Mouse (Mus musculus): ENCODE data around the gene Jph2. TPM values are rescaled to one million over a fixed set of nuclear protein-coding genes. Genes with fewer than 3 reads are reported as not detected.

Gene Jph2
- polyA plus RNA-seq, 1 experiment from 2014 or later: 0.42 TPM

DNA sequence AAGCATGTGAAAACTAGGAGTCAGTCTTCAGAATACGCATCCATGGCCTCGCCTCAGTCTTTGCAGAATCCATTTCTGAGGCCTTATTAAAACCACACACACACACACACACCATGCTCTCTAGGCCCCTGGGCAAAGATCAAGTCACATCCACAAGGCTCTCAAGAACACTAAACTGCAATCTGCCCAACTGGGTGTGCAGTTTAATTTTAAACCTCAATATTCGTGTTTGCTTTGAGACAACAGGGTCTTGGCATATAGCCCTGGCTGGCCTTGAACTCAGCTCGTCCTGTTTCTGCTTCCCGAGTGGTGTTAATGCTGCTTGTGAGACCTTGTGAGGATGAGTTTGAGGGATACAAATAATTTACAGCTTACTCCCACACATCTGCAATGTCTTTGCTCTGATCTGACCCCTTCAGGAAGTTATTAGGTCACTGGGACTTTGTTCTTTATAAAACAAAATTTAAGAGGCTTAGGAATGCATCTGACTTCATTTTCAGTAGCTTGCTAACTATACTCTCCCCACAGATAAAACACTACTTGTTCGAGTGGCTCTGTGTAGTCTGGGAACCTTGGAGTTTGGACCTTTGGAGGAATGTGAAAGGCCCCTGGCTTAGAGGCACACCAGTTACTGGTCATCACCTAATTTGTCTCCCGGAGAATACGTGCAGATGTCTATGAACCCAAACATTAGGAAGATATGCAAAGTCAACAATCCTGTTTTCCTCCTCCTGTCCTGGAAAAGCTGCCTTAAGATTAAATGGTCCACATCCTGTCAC lies 6.4 kb upstream of the Jph2 start:
- Histone ChIP-seq H3K27me3 (ENCODE audit: control insufficient read depth, insufficient read depth, low read length) (no peaks in the 10 kb centered on the region), H3K9ac (replicated peaks; ENCODE audit: low read length) (no peak overlapping the region), H3K4me1 (ENCODE audit: control insufficient read depth, insufficient read depth, low read length) (no peaks in the 10 kb centered on the region), H3K4me3 (ENCODE audit: low read depth, low read length) (no peak overlapping the region), H3K27ac (replicated peaks; ENCODE audit: low read depth, low read length) (no peak overlapping the region), H3K9me3 (replicated peaks; ENCODE audit: control insufficient read depth, low read length) (no peaks in the 10 kb centered on the region), H3K4me2 (ENCODE audit: low read depth, low read length) (no peak overlapping the region), H3K36me3 (replicated peaks; ENCODE audit: control insufficient read depth, insufficient read depth, low read depth, low read length) (no peaks in the 10 kb centered on the region; the same call in 1 of the 2 replicates)
- WGBS: 87% methylated on average over 8 of the region's 8 CpGs
- DNase-seq (ENCODE audit: low spot score): no peak
- no peak for ATAC-seq (replicated peaks; ENCODE audit: insufficient number of reproducible peaks, low FRiP score, low TSS enrichment, low read depth)

DNA sequence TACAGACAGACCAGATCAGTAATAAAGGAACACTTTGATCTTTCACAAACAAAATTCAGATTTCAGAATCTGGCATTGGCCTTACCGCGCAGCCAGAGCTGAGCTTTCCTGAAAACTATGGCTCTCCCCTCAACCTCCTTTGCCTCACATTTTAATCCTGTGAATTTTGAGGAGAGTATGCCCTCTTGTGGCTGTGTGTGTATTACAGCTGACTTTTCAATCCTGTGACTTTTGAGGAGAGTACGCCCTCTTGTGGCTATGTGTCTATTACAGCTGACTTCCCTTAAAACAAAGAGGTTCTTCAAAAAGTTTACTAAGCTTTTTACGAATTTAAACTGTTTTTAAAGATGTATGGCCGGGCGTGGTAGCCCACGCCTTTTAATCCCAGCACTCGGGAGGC lies 3.4 kb upstream of the Jph2 start:
- Histone ChIP-seq H3K27ac (replicated peaks; ENCODE audit: low read depth, low read length) (no peak overlapping the region), H3K27me3 (ENCODE audit: control insufficient read depth, insufficient read depth, low read length) (no peaks in the 10 kb centered on the region), H3K36me3 (replicated peaks; ENCODE audit: control insufficient read depth, insufficient read depth, low read depth, low read length) (no peaks in the 10 kb centered on the region), H3K9ac (replicated peaks; ENCODE audit: low read length) (no peak overlapping the region), H3K4me2 (ENCODE audit: low read depth, low read length) (no peak overlapping the region), H3K4me1 (ENCODE audit: control insufficient read depth, insufficient read depth, low read length) (peaks cover 2% of the 10 kb centered on the region; the same call in 1 of the 2 replicates), H3K9me3 (replicated peaks; ENCODE audit: control insufficient read depth, low read length) (no peaks in the 10 kb centered on the region), H3K4me3 (ENCODE audit: low read depth, low read length) (no peak overlapping the region)
- peak; percentile 94 for DNase-seq (ENCODE audit: low spot score)
- 13% methylated on average over 8 of the region's 8 CpGs for WGBS
- ATAC-seq (replicated peaks; ENCODE audit: insufficient number of reproducible peaks, low FRiP score, low TSS enrichment, low read depth): no peak

DNA sequence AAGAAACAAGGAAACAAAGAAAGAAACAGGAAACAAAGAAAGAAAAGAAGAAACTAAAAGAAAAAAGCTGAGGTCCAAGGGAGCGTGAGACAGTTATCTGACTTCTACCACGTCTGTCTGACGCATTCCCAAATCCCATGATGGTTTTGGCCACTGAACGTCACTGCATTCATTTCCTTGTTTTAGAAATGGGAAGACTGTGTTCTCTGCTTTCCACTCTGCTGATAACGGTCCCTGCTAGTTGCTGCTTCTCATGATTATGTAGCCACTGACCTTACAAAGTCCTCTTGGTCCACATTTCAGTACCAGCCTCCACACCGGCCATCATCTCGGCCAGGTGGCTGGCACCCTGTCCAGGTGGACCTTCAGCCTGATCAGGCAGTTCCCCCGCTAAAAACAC lies 1.4 kb upstream of the Jph2 start:
- ATAC-seq (replicated peaks; ENCODE audit: insufficient number of reproducible peaks, low FRiP score, low TSS enrichment, low read depth) (no peak), DNase-seq (ENCODE audit: low spot score) (no peak)
- no peak overlapping the region for H3K27ac ChIP-seq (replicated peaks; ENCODE audit: low read depth, low read length)
- H3K9me3 ChIP-seq (replicated peaks; ENCODE audit: control insufficient read depth, low read length): no peaks in the 10 kb centered on the region
- no peak overlapping the region for H3K9ac ChIP-seq (replicated peaks; ENCODE audit: low read length)
- H3K27me3 ChIP-seq (ENCODE audit: control insufficient read depth, insufficient read depth, low read length): no peaks in the 10 kb centered on the region
- no peak overlapping the region for H3K4me3 ChIP-seq (ENCODE audit: low read depth, low read length)
- peaks cover 2% of the 10 kb centered on the region; the same call in 1 of the 2 replicates for H3K4me1 ChIP-seq (ENCODE audit: control insufficient read depth, insufficient read depth, low read length)
- H3K36me3 ChIP-seq (replicated peaks; ENCODE audit: control insufficient read depth, insufficient read depth, low read depth, low read length): no peaks in the 10 kb centered on the region
- 77% methylated on average over 8 of the region's 8 CpGs for WGBS
- H3K4me2 ChIP-seq (ENCODE audit: low read depth, low read length): no peak overlapping the region

DNA sequence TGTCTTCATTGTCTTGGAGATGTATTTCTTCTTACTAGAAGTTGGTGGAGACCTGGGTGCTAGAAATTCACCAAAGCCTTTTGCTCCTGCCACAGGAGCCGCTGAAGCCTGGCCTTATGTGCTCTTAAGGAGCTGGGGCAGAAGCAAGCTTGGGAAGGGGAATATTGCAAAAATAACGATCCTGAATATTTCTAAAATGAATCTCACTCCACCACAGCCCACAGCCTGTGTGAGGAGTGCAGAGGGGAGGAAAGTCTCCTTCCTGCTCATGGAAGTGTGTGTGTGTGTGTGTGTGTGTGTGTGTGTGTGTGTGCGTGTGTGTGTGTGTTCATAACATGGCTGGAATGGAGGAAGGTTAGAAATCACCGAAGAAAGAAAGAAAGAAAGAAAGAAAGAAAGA lies 977 bp upstream of the Jph2 start:
- WGBS: 89% methylated on average over 4 of the region's 4 CpGs
- no peak for DNase-seq (ENCODE audit: low spot score)
- Histone ChIP-seq H3K9ac (replicated peaks; ENCODE audit: low read length) (no peak overlapping the region), H3K27ac (replicated peaks; ENCODE audit: low read depth, low read length) (no peak overlapping the region), H3K4me3 (ENCODE audit: low read depth, low read length) (no peak overlapping the region), H3K4me1 (ENCODE audit: control insufficient read depth, insufficient read depth, low read length) (peaks cover 2% of the 10 kb centered on the region; the same call in 1 of the 2 replicates), H3K4me2 (ENCODE audit: low read depth, low read length) (no peak overlapping the region), H3K36me3 (replicated peaks; ENCODE audit: control insufficient read depth, insufficient read depth, low read depth, low read length) (no peaks in the 10 kb centered on the region), H3K9me3 (replicated peaks; ENCODE audit: control insufficient read depth, low read length) (no peaks in the 10 kb centered on the region), H3K27me3 (ENCODE audit: control insufficient read depth, insufficient read depth, low read length) (no peaks in the 10 kb centered on the region)
- ATAC-seq (replicated peaks; ENCODE audit: insufficient number of reproducible peaks, low FRiP score, low TSS enrichment, low read depth): no peak

DNA sequence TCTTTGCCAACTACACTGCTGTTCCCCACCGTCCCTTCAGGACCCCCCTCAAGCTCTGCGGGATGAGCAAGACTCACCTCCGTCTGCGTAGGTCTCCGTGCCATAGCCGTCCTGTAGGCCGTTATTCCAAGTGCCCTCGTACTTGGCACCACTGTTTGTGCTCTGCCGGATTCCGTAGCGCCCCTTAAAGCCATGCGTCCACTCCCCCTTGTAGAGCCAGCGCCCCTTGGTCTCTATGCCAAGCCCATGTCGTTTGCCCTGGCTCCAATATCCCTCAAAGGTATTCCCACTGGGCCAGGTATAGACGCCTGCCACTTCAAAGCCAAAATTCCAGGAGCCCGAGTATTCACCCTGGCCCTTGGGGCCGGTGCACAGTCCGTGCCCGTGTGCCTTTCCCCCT lies 722 bp downstream of the Jph2 start:
- H3K4me2 ChIP-seq (ENCODE audit: low read depth, low read length): peak overlapping the region; percentile 40; the same call in 1 of the 2 replicates
- ATAC-seq (replicated peaks; ENCODE audit: insufficient number of reproducible peaks, low FRiP score, low TSS enrichment, low read depth): no peak

DNA sequence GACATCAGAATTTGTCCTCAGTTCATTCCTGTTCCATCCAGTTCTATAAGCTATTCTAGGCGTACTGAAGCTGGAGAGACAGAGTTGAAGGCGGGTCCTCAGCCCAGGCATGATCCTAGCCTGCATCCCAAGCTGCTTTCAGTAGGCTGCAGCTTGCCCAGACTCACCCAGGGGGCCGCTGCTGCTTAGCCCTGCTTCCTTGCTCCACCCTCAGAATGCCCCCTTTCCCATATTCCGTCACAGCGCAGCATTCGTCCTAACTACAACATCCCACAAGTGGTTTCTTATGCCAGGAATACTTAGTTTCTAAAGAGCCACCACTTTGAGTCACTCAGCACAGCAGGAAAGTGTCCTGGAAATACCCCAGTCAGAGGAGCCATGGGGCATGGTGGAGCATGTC lies 2.8 kb downstream of the Jph2 start:
- ATAC-seq (replicated peaks; ENCODE audit: insufficient number of reproducible peaks, low FRiP score, low TSS enrichment, low read depth) (no peak), DNase-seq (ENCODE audit: low spot score) (no peak)
- H3K4me2 ChIP-seq (ENCODE audit: low read depth, low read length): no peak overlapping the region
- no peak overlapping the region for H3K4me3 ChIP-seq (ENCODE audit: low read depth, low read length)
- no peaks in the 10 kb centered on the region for H3K27me3 ChIP-seq (ENCODE audit: control insufficient read depth, insufficient read depth, low read length)
- H3K36me3 ChIP-seq (replicated peaks; ENCODE audit: control insufficient read depth, insufficient read depth, low read depth, low read length): no peaks in the 10 kb centered on the region
- no peaks in the 10 kb centered on the region for H3K9me3 ChIP-seq (replicated peaks; ENCODE audit: control insufficient read depth, low read length)
- peaks cover 2% of the 10 kb centered on the region; the same call in 1 of the 2 replicates for H3K4me1 ChIP-seq (ENCODE audit: control insufficient read depth, insufficient read depth, low read length)
- no peak overlapping the region for H3K9ac ChIP-seq (replicated peaks; ENCODE audit: low read length)
- 71% methylated on average over 6 of the region's 6 CpGs for WGBS
- no peak overlapping the region for H3K27ac ChIP-seq (replicated peaks; ENCODE audit: low read depth, low read length)

More for the DNA sequence above, 722 bp downstream of the Jph2 start:
- no peak for DNase-seq (ENCODE audit: low spot score)
- Histone ChIP-seq H3K27ac (replicated peaks; ENCODE audit: low read depth, low read length) (no peak overlapping the region), H3K4me3 (ENCODE audit: low read depth, low read length) (no peak overlapping the region), H3K4me1 (ENCODE audit: control insufficient read depth, insufficient read depth, low read length) (peaks cover 2% of the 10 kb centered on the region; the same call in 1 of the 2 replicates), H3K36me3 (replicated peaks; ENCODE audit: control insufficient read depth, insufficient read depth, low read depth, low read length) (no peaks in the 10 kb centered on the region), H3K27me3 (ENCODE audit: control insufficient read depth, insufficient read depth, low read length) (no peaks in the 10 kb centered on the region), H3K9ac (replicated peaks; ENCODE audit: low read length) (no peak overlapping the region), H3K9me3 (replicated peaks; ENCODE audit: control insufficient read depth, low read length) (no peaks in the 10 kb centered on the region)
- WGBS: 89% methylated on average over 19 of the region's 19 CpGs

DNA sequence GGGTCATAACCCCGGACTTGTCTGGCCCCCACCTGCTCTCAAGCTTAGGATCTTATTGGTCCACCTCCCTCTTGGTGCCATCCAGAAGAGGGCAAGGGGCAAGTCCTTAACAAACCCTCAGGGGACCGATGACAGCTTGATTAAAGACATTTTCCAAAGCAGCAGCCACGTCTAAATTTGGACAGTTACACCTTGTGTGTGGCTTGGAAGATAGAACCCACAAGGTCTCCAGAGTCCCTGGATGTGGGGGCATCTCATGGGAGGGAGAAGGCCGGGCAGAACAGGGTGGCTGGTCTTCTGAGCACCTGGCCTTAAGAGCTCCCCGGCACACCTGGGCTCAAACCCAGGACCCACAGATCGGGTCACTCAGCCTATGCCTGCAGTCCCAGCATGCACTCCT lies 3.8 kb downstream of the Jph2 start:
- ATAC-seq (replicated peaks; ENCODE audit: insufficient number of reproducible peaks, low FRiP score, low TSS enrichment, low read depth): no peak
- H3K4me3 ChIP-seq (ENCODE audit: low read depth, low read length): no peak overlapping the region
- no peak for DNase-seq (ENCODE audit: low spot score)
- 66% methylated on average over 6 of the region's 6 CpGs for WGBS
- no peak overlapping the region for H3K4me2 ChIP-seq (ENCODE audit: low read depth, low read length)
- H3K36me3 ChIP-seq (replicated peaks; ENCODE audit: control insufficient read depth, insufficient read depth, low read depth, low read length): no peaks in the 10 kb centered on the region
- H3K9me3 ChIP-seq (replicated peaks; ENCODE audit: control insufficient read depth, low read length): no peaks in the 10 kb centered on the region
- no peaks in the 10 kb centered on the region for H3K27me3 ChIP-seq (ENCODE audit: control insufficient read depth, insufficient read depth, low read length)
- H3K4me1 ChIP-seq (ENCODE audit: control insufficient read depth, insufficient read depth, low read length): peaks cover 2% of the 10 kb centered on the region; the same call in 1 of the 2 replicates
- no peak overlapping the region for H3K9ac ChIP-seq (replicated peaks; ENCODE audit: low read length)
- H3K27ac ChIP-seq (replicated peaks; ENCODE audit: low read depth, low read length): no peak overlapping the region

DNA sequence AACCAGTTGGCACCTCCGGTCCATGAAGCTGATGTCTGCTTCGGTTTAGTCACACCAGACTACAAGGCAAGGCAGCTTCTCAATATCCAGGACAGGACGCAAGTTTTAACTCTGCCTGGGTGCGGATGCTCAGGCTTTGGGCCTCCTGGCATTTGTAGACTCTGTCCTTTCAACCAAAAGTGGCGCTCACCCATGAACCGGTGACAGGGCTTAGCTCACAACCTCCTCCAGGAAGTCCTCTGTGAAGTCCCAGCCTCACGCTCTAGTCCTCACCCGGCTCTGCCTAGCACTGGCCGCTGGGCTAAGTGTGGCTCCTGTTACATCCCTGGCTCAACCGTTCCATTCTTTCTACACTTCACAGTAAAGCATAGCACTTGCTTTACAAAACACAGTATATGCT lies 4.6 kb downstream of the Jph2 start:
- WGBS: 88% methylated on average over 10 of the region's 10 CpGs
- Histone ChIP-seq H3K4me2 (ENCODE audit: low read depth, low read length) (no peak overlapping the region), H3K9ac (replicated peaks; ENCODE audit: low read length) (no peak overlapping the region), H3K9me3 (replicated peaks; ENCODE audit: control insufficient read depth, low read length) (no peaks in the 10 kb centered on the region), H3K4me3 (ENCODE audit: low read depth, low read length) (no peak overlapping the region), H3K27me3 (ENCODE audit: control insufficient read depth, insufficient read depth, low read length) (no peaks in the 10 kb centered on the region), H3K36me3 (replicated peaks; ENCODE audit: control insufficient read depth, insufficient read depth, low read depth, low read length) (no peaks in the 10 kb centered on the region), H3K27ac (replicated peaks; ENCODE audit: low read depth, low read length) (no peak overlapping the region), H3K4me1 (ENCODE audit: control insufficient read depth, insufficient read depth, low read length) (peaks cover 2% of the 10 kb centered on the region; the same call in 1 of the 2 replicates)
- ATAC-seq (replicated peaks; ENCODE audit: insufficient number of reproducible peaks, low FRiP score, low TSS enrichment, low read depth) (no peak), DNase-seq (ENCODE audit: low spot score) (no peak)
